Mouse (Mus musculus) gonadal fat pad, adult 2 months (tissue): ENCODE measurements around the gene Hadha. TPM values are rescaled to one million over a fixed set of nuclear protein-coding genes. Genes with fewer than 3 reads are reported as not detected.
A peak's percentile ranks its signal among the peaks of the same experiment; 100 is the strongest.

Experiments
- DNase-seq: peaks from one replicate; pipeline ENCODE4 v3.0.0-alpha.2; 2012; ENCODE audit warnings: low read depth
- polyA plus RNA-seq: library from polyadenylated mRNA; depleted of rRNA; stranded (reverse); fragments of >200 nt; gene quantifications from 2 replicates; pipeline ENCODE4 v1.2.3, GENCODE M21; 2012

Hadha gene
- polyA plus RNA-seq, 1 experiment, result 74.1 TPM

DNA sequence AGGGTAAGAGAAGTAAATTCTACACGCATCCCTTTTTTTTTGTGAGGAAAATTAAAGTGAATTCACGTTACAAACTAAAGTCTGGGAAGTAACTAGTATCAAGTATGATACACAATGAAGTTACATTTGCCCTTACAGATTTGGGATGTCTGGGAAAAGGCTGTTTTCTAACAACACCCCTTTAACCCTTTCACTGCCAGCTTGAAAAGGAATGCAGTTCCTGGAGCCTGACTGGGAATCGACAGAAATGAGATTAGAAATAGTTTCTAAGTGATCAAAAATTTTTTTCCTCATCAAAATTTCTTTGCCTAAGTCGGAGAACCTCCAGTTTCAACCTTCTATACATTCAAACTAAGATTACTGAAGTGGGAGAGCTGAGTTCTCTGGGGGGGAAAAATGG, 949 bp downstream of the Hadha start:
- DNase-seq, result no peak

DNA sequence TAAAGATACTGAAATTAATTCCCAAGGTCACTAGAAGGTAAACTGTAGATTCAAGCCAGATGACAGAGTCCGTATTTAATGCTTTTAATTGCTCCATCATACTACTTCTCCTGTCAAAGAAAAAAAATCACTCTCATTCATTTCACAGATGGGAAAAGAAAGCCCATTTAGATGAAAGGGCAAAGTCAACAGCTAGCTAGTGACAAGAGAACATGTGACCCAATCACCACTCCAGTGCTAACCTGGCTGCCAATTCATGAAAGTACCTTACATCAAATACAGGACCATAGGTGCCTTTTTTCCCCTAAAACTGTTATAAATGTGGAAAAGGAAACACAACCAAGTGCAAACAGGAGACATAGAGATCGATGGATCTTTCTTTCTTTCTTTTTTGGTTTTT, 1.7 kb downstream of the Hadha start:
- DNase-seq, result no peak

DNA sequence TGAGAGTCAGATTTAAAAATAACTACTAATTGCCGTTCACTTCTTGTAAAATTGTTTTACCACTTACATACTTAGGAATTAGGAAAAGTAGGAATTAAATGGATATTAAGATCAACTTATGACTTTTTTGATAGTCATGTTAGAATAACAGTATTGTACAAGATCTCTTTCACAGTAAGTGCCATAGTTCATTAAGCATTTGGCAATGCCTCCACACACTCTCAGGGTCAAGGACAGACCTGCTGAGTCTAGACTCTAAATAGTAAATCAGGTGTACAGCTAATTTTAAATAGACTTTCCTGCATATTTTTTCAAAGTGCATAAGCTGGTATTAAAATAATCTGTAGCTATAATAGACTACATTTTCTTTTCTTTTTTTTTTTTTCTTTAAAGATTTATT, 2.5 kb downstream of the Hadha start:
- no peak for DNase-seq

DNA sequence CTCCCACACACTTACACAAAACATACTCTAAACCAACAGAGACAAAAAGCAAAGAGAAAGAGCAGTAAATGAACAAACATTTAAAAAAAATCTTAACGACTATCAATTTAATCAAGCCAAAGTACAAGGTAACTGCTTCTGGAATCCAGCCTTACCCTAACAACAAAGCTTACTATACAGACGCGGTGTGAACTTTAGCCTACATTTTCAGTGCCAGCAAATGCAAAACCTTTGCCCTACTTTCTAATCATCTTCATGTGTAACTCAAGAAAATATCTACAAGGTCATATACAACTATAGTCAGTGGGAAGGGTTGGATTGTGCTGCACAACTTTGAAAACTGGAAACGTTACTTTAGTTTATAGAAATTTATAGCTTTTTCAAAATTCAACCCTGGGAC, 3.0 kb downstream of the Hadha start:
- peak; percentile 81 for DNase-seq

DNA sequence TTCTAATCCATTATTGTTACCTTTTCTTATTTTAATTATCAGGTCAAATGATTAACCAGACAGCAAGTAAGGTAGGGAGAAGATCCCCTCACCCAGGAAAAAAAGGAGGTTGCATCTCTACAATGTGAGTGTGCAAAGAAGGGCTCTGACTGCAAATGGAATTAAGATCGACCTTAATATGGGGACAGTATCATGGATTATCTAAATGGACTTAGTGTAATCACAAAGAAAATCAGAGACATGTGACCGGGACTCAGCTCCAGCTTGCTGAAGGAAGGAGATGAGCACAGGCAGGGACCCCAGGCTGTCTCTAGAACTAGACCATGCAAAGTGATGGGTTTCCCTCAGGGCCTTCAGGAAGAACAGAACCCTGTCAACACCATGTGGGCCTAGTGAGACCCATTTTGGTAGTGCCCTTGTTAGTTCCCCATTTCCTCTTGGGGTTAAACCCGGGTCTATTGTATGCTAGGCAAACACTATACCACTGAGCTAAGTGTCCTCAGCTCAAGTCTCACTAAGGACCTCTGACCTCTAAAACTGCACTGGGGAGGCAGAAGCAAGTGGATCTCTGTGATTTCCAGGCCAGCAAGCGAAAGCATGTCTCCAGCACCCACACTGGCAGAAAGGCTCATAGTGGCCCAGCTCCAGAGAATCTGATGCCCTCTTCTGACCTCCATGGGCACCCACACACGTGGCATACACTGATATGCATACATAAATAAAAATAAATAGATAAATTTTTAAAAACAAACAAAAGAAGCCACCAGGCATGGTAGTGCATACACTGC, 6.6 kb downstream of the Hadha start:
- DNase-seq, result no peak

DNA sequence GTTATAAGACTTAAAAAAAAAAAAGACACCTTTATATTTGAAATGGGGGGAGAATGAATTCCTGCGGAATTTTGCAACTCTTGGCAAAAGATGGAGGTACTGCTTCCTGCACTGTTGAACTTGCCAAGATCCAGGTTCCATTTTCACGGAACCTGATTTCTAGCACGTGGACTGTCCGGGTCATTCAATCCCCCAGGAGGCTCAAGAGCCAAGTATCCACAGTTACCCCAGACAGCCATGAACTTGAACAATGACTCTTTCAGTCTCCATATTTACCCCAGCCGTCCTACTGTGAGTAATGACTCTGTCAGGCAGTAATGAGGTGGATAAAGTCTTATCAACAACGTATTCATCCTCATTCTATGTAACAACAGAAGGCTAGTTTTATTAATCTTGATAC, 8.4 kb downstream of the Hadha start:
- DNase-seq, result no peak

DNA sequence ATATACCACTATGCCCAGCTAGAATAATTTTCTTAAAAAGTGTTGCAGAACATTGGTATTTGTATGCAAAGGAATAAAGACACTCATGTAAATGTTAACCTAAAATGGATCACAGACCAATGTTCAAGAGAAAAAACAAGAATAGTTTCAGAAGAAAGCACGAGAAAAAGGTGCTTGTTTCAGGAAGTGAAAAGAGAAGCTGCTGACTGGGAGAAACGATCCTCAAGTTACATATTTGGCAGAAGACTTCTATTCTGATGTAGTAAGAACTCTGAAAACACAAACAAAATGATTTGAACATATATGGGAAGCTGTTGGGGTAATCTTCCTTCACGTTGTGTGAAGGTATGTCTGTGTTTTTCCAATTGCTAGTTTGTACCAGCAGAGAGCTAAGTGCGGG, 16.8 kb downstream of the Hadha start:
- no peak for DNase-seq

DNA sequence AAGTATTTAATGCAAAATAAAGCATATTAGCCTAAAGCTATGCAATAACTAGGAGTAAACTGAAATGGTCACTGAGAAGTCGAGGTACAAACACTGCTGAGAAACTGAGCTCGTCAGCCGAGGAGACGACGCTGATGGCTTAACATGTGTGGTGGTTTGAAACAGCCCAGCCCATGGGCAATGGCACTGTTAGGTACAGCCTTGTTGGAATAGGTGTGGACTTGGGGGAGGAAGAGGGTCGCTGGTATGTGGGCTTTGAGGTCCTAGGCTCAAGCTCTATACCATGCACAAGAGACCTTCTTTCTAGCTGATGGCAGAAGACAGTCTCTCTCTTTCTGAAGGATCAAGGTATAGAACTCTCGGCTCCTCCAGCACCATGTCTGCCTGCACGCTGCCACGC, 17.7 kb downstream of the Hadha start:
- DNase-seq, result no peak

DNA sequence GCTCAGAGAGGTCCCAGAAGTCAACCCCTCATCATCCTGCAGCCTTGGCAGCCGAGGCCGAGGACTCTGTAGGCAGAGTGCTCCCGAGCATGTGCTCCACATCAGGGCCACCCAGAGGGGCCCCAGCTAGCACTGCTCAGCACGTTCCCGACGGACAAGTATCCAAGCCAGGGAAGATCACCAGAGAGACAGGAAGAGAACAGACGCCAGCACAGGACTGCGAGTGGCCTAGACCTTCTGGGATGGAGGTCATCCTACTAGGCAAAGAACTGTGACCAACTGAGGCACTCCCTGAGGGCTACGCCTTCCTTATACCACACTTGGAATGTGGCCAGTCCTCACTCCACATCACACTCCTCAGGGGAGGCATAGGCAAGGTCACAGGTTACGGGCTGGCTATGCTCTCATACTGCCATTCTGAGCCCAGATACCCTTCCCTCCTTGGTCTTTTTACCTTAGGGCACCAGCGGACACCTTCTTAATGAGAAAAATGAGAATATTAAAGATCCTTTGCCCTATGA, 19.2 kb downstream of the Hadha start:
- DNase-seq, result no peak

DNA sequence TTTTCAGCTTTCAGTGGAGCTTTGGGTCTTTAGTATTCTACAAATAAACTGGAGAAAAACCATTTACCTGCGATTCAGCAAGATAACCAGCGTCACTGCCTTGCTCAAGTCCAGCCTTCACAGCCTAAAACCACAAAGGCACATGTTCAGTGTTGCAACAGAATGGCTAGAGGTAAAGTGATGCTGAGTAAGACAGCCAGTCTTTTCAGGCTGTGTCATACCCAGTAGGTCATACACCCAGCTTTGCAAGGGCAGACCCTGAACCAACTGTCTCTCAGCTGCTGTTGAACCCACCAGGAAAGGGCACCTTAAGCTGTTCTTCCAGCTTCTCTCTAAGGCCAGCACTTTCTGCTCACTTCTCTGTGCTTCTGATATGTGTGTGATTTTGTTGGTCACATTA, 22.8 kb downstream of the Hadha start:
- no peak for DNase-seq

DNA sequence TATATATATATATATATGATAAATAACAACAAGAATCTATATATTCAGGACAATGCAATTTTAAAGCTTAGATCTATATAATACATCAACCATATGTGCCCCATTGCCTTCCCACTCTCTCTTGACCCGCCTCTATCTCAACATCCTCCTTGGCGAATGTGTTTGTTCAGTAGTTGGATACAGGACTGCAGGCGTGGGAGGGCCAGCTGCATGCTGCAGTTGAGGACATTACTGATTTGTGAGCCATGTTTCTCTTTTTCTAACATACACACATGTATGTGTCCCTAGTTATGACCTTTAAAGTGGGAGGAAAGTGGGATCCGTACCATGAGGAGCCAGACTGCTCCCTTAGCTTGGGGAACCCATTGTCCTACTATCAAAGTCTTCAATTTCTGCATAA, 23.7 kb downstream of the Hadha start:
- no peak for DNase-seq

DNA sequence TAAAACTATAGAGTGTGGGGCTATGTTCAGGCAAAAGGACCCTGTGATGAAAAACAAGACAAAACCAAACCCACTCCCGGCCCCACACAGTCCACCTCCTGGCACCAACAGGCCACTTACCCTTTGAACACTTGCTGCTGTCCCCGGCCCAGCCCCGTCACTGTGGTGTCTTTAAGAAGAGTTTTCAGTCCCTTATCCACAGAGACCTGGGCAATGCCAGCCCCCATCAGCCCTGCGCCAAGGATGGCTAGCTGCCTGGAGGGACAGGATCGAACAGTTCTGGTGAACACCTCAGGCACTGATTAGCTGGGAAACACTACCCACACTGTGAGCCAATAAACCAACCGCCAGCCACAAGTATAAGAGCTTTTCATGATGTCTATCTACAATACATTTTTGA, 26.3 kb downstream of the Hadha start:
- DNase-seq, result no peak

DNA sequence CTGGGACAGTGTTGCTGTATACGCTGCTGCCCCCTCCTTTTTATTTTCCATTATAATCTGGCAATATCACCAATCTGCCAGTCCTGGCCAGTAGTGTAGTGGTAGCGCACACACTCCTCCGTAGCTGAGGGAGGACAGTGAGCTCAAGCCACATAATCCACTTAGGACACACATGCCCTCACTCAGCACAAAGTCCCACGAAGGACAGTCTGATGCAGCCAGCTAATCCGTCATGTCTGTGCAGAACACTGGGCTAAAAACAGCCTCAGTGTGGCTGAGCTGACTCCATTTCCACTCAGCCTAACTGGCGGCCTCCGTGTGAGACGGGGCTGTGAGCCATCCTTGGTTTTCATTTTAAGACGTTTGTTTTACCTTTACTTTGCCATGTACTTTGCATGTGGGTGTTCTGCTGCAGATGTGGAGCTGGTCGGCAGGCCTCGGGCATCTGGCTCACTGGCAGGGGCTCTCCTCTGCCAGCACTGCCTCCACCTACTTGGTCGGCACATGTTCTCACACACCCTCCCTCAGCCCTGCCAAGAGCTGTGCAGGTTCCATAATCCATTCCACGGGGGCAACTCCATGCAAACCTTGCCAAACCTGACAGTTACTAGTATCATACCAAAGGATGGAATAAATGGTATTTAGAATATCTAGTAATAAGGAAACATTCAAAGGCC, 26.9 kb downstream of the Hadha start:
- DNase-seq, result no peak

DNA sequence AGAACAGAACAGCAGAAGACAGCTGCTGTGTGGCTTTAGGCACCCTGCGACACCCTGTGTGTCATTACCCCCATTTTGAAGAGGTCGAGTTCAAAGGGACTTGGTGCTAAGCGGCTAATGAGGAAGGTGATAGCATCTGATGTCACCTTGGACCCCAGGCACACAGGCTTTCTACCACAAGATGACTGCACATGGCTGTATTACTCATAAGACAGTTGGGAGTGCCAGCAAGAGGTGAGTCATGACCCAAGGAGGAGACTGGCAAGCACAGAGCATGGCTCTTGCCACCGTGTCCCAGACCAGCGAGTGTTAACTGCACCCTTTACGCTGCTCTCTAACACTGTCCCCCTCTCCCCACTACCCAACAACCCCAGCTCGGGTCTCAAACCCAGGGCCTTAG, 28.2 kb downstream of the Hadha start:
- DNase-seq, result no peak

DNA sequence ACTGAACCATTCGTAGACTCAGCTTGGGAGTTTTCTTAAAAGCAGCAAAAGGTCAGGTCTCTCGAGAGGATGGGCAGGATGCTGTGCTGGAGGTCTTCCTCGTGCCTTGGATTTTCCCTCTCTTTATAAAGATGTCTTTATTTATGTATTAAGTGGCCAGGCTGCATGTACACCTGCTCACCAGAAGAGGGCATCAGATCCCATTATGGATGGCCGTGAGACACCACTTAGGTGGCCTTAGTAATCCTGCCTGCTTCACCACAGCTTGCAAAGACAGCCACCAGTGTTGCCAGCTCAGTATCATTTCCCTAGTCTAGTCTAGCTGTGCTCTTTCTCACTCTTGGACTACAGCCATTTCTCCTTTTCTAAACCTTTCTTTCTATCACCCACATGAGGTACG, 29.4 kb downstream of the Hadha start:
- no peak for DNase-seq

DNA sequence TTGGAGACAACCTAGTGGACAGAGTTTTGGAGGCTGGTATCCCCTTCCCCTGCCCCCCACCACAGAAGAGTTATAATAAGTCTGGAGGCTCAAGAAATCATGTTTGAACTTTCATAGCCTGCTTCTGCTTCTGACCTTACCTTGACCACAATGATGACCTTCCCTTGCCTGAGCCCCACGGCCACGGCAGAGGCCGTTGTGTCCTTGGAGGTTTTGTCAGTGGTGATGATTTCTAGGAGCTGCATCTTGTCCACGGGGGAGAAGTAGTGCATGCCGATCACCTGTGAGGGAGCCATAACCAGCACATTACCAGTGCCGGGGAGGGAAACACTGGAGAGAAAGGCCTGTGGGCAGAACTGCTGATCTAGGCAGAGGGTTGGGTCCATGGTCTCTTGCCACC, 32.5 kb downstream of the Hadha start:
- DNase-seq, result no peak

DNA sequence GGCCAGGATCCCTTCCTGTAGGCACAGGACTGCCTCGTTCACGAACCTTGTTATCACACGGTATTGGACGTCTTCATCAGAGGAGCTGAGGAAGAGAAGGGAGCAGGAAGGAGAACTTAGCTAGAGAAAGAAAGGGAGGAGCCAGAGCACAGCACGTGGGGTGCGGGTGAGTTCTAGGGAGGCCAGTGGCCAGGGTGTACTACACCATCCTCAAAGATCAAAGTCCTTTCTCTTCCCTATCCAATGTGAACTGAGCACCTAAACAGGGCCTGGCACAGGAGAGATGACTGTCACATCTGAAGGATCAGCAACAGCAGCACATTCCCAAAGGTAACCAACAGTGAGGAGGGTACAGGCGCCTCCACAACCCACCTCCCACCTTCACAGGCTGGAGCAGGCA, 34.9 kb downstream of the Hadha start:
- no peak for DNase-seq

DNA sequence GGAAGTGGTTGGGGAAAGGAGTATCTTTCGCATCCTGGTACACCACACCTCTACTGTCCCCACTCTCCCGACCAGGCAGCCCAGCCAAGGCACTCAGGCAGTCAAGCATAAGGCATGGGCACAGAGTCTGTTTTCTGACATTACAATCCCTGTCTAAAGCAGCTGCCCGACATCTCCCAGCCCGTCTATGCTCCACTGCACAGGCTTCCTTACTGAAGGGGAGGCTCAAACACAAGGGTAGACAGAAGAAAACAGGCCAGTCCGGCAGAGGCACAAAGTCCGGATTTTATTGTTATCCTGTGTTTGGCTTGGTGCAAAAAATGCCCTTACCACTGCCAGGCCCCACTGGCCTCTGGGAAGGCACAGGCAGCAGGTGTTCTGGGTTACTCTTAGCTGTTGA, 35.8 kb downstream of the Hadha start:
- no peak for DNase-seq

DNA sequence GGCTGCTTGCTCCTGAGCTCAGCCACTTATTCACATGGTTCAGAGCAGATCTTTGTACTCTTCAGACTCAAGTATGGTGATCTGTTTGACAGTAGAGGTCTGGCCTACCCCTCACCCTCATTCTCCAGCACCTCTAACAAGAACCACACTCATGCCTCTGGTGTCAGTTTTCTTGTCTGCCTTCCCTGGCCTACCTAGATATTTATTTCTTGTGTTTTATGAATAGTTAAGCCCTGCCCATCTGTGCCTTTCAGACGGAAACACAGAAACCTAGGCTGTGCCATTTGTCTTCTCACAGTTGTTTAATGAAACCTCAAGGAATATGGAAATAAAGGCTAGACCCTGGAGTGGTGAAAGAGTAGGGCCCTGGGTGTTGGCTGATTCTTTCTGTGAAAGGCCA, 36.9 kb downstream of the Hadha start:
- DNase-seq, result no peak

DNA sequence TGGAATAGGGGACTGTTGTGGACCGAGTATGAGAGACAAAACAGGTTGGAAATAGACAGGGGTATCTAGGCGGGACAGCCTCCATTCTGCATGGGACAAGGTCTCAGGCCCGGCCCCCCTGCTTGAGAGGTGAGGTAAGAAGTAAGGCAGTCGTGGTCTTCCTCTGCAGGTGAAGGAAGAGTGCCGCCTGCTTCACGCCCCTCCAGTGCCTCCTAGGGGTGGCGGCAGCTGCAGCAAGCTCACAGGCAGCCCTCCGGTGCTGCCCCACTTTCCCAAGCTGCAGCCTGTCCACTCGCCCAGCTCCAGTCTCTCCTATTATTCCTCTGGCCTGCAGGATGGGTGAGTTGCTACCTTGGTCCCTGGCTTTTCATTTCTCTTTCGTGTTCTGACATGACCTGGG, 39.2 kb downstream of the Hadha start:
- no peak for DNase-seq

DNA sequence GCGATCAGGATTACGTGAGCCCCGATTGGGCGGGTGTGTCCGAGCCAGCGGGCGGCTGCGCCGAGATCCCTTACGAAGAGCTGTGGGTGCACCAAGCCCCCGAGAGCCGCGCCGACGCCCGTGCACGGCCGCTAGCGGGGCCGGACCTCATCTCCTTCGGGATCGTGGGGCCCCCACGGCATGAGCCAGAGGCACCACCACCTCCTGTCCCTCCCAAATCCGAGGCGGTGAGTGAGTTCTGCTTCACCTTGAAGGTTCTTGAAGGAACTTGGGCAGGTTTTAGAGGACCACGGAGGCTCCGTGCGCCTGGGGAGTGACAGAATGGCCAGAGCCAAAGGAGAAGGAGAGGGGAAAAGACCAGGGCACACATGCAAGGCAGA, 40.2 kb downstream of the Hadha start:
- no peak for DNase-seq

DNA sequence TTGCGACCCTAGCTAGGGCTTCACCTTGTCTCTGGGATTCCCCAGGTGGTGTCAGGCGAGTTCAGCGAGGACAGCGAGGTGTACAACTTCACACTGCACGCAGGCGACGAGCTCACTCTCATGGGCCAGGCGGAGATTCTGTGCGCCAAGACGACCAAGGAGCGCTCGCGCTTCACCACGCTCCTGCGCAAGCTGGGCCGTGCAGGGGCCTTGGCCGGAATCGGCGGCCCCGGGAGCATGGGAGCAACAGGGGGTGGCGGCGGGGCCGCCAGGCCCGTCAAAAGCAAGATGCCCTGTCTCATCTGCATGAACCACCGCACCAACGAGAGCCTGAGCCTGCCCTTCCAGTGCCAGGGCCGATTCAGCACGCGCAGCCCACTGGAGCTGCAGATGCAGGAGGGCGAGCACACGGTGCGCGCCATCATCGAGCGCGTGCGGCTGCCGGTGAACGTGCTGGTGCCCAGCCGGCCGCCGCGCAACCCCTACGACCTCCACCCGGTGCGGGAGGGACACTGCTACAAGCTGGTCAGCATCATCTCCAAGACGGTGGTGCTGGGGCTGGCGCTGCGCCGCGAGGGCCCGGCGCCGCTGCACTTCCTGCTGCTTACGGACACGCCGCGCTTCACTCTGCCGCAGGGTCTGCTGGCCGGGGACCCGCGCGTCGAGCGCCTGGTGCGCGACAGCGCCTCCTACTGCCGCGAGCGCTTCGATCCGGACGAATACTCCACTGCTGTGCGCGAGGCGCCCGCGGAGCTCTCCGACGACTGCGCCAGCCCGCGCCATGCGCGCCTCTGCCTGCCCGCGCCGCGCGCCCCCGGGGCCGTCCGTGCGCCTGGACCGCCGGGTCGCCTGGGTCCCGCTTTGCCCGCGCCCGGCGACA, 40.8 kb downstream of the Hadha start:
- DNase-seq, result no peak
